Mouse (Mus musculus): ENCODE data around the gene Gm49361. TPM values are rescaled to one million over a fixed set of nuclear protein-coding genes. Genes with fewer than 3 reads are reported as not detected.
"Not testable (repeated sequence)": the region's sequence is repeated elsewhere in the genome, so short reads cannot be mapped to it uniquely, and the experiment has no call there.

Gene Gm49361
- polyA plus RNA-seq, 1 experiment = not detected

GRCm38 (mm10) chr14:57679958-57680535 lies 65.9 kb downstream of the Gm49361 start:
- TF ChIP-seq CTCF (IDR thresholded peaks at IDR 0.05; ENCODE audit: borderline replicate concordance, insufficient read depth, low read length) (peak; percentile 25; the same call in 1 of the 2 replicates), POLR2A (IDR thresholded peaks at IDR 0.05; ENCODE audit: low read depth, low read length) (no peak)
- Histone ChIP-seq H3K4me1 (ENCODE audit: control insufficient read depth, insufficient read depth, low read length) (no peaks in the 10 kb centered on the region; the same call in 1 of the 2 replicates), H3K4me3 (ENCODE audit: insufficient read depth, low read length) (no peak overlapping the region), H3K27ac (ENCODE audit: insufficient read depth, low read length) (no peak overlapping the region)

- Histone ChIP-seq H3K4me3 (ENCODE audit: insufficient read depth, low read length) (no peak overlapping the region), H3K4me1 (ENCODE audit: control insufficient read depth, insufficient read depth, low read length) (no peaks in the 10 kb centered on the region; the same call in 1 of the 2 replicates)
- TF ChIP-seq POLR2A (IDR thresholded peaks at IDR 0.05; ENCODE audit: low read depth, low read length) = no peak
- no peak for TF ChIP-seq CTCF (IDR thresholded peaks at IDR 0.05; ENCODE audit: borderline replicate concordance, insufficient read depth, low read length)
Observed at GRCm38 (mm10) chr14:57679523-57679922, 66.4 kb downstream of the Gm49361 start.

GRCm38 (mm10) chr14:57675481-57675880 lies 70.4 kb downstream of the Gm49361 start:
- Histone ChIP-seq H3K4me3 (ENCODE audit: insufficient read depth, low read length) (no peak overlapping the region), H3K4me1 (ENCODE audit: control insufficient read depth, insufficient read depth, low read length) (no peaks in the 10 kb centered on the region; the same call in 1 of the 2 replicates), H3K27ac (ENCODE audit: insufficient read depth, low read length) (no peak overlapping the region)
- no peak for TF ChIP-seq CTCF (IDR thresholded peaks at IDR 0.05; ENCODE audit: borderline replicate concordance, insufficient read depth, low read length)
- TF ChIP-seq POLR2A (IDR thresholded peaks at IDR 0.05; ENCODE audit: low read depth, low read length) = no peak

More at GRCm38 (mm10) chr14:57679523-57679922, 66.4 kb downstream of the Gm49361 start:
- no peak overlapping the region for H3K27ac ChIP-seq (ENCODE audit: insufficient read depth, low read length)

- H3K4me3 ChIP-seq (ENCODE audit: insufficient read depth, low read length) = peak overlapping the region; percentile 77
- peak overlapping the region; percentile 76 for H3K27ac ChIP-seq (ENCODE audit: insufficient read depth, low read length)
- no peaks in the 10 kb centered on the region for H3K4me1 ChIP-seq (ENCODE audit: control insufficient read depth, insufficient read depth, low read length)
- TF ChIP-seq POLR2A (IDR thresholded peaks at IDR 0.05; ENCODE audit: low read depth, low read length) (no peak), CTCF (IDR thresholded peaks at IDR 0.05; ENCODE audit: borderline replicate concordance, insufficient read depth, low read length) (no peak)
Observed at GRCm38 (mm10) chr14:57665628-57665950, 80.3 kb downstream of the Gm49361 start.

- H3K4me3 ChIP-seq (ENCODE audit: insufficient read depth, low read length) = peak within 1 kb of the TSS; percentile 77
Observed at GRCm38 (mm10) chr14:57664822-57665627, 80.9 kb downstream of the Gm49361 start, which contains the start of gene Xpo4. Gene Xpo4, minus strand, starts transcription at chr14:57665430.

GRCm38 (mm10) chr14:57664311-57664821 lies 81.5 kb downstream of the Gm49361 start:
- TF ChIP-seq POLR2A (IDR thresholded peaks at IDR 0.05; ENCODE audit: low read depth, low read length) (no peak; the same call in 1 of the 2 replicates), CTCF (IDR thresholded peaks at IDR 0.05; ENCODE audit: borderline replicate concordance, insufficient read depth, low read length) (no peak)
- peak overlapping the region; percentile 76 for H3K27ac ChIP-seq (ENCODE audit: insufficient read depth, low read length)
- no peaks in the 10 kb centered on the region for H3K4me1 ChIP-seq (ENCODE audit: control insufficient read depth, insufficient read depth, low read length)
- peak overlapping the region; percentile 77 for H3K4me3 ChIP-seq (ENCODE audit: insufficient read depth, low read length)

More at GRCm38 (mm10) chr14:57664822-57665627, 80.9 kb downstream of the Gm49361 start, which contains the start of gene Xpo4:
- H3K4me1 ChIP-seq (ENCODE audit: control insufficient read depth, insufficient read depth, low read length) = no peaks in the 10 kb centered on the region
- peak; percentile 76 for TF ChIP-seq POLR2A (IDR thresholded peaks at IDR 0.05; ENCODE audit: low read depth, low read length)
- TF ChIP-seq CTCF (IDR thresholded peaks at IDR 0.05; ENCODE audit: borderline replicate concordance, insufficient read depth, low read length) = no peak
- H3K27ac ChIP-seq (ENCODE audit: insufficient read depth, low read length) = peak within 1 kb of the TSS; percentile 76

GRCm38 (mm10) chr14:57663630-57664029 lies 82.3 kb downstream of the Gm49361 start:
- H3K27ac ChIP-seq (ENCODE audit: insufficient read depth, low read length) = no peak overlapping the region
- H3K4me3 ChIP-seq (ENCODE audit: insufficient read depth, low read length) = peak overlapping the region; percentile 77
- TF ChIP-seq CTCF (IDR thresholded peaks at IDR 0.05; ENCODE audit: borderline replicate concordance, insufficient read depth, low read length) = no peak
- TF ChIP-seq POLR2A (IDR thresholded peaks at IDR 0.05; ENCODE audit: low read depth, low read length) = no peak
- no peaks in the 10 kb centered on the region for H3K4me1 ChIP-seq (ENCODE audit: control insufficient read depth, insufficient read depth, low read length)

- TF ChIP-seq CTCF (IDR thresholded peaks at IDR 0.05; ENCODE audit: borderline replicate concordance, insufficient read depth, low read length) (no peak), POLR2A (IDR thresholded peaks at IDR 0.05; ENCODE audit: low read depth, low read length) (no peak)
- no peaks in the 10 kb centered on the region for H3K4me1 ChIP-seq (ENCODE audit: control insufficient read depth, insufficient read depth, low read length)
- H3K27ac ChIP-seq (ENCODE audit: insufficient read depth, low read length) = no peak overlapping the region
- H3K4me3 ChIP-seq (ENCODE audit: insufficient read depth, low read length) = no peak overlapping the region
Observed at GRCm38 (mm10) chr14:57658301-57658700, 87.6 kb downstream of the Gm49361 start.

- Histone ChIP-seq H3K4me1 (ENCODE audit: control insufficient read depth, insufficient read depth, low read length) (no peaks in the 10 kb centered on the region), H3K4me3 (ENCODE audit: insufficient read depth, low read length) (no peak overlapping the region)
- TF ChIP-seq POLR2A (IDR thresholded peaks at IDR 0.05; ENCODE audit: low read depth, low read length) (no peak), CTCF (IDR thresholded peaks at IDR 0.05; ENCODE audit: borderline replicate concordance, insufficient read depth, low read length) (no peak)
Observed at GRCm38 (mm10) chr14:57657500-57657899, 88.4 kb downstream of the Gm49361 start.

GRCm38 (mm10) chr14:57656519-57656918 lies 89.4 kb downstream of the Gm49361 start:
- H3K27ac ChIP-seq (ENCODE audit: insufficient read depth, low read length); H3K4me1 ChIP-seq (ENCODE audit: control insufficient read depth, insufficient read depth, low read length); H3K4me3 ChIP-seq (ENCODE audit: insufficient read depth, low read length): not testable (repeated sequence)

More at GRCm38 (mm10) chr14:57657500-57657899, 88.4 kb downstream of the Gm49361 start:
- no peak overlapping the region for H3K27ac ChIP-seq (ENCODE audit: insufficient read depth, low read length)
